Mouse (Mus musculus) liver, embryonic 12.5 days (tissue): ENCODE data around the gene Akap2. TPM values are rescaled to one million over a fixed set of nuclear protein-coding genes. Genes with fewer than 3 reads are reported as not detected.

Experiments used
- ATAC-seq: fragments of 200-750 bp; cut with Nextera tagmentation; 2 replicates; pipeline ENCODE4 v1.8.0; 2017; ENCODE audit warnings: moderate number of reproducible peaks, mild to moderate bottlenecking, moderate library complexity
- H3K27ac ChIP-seq: fragments of 300-500 bp; sonication (generic); 2 replicates; pipeline ENCODE4 v1.5.1; 2016; ENCODE audit warnings: mild to moderate bottlenecking
- H3K27me3 ChIP-seq: fragments of 300-500 bp; sonication (generic); replicated peaks from 2 replicates; pipeline ENCODE4 v1.6.1; 2016; ENCODE audit warnings: mild to moderate bottlenecking, moderate library complexity
- H3K36me3 ChIP-seq: fragments of 300-500 bp; sonication (generic); 2 replicates; pipeline ENCODE4 v1.6.1; 2016; ENCODE audit warnings: mild to moderate bottlenecking, moderate library complexity
- H3K4me1 ChIP-seq: fragments of 300-500 bp; sonication (generic); 2 replicates; pipeline ENCODE4 v1.6.1; 2016
- H3K4me2 ChIP-seq: fragments of 300-500 bp; sonication (generic); 2 replicates; pipeline ENCODE4 v1.6.1; 2016; ENCODE audit warnings: mild to moderate bottlenecking, moderate library complexity
- H3K4me3 ChIP-seq: fragments of 300-500 bp; sonication (generic); 2 replicates; pipeline ENCODE4 v1.5.1; 2016; ENCODE audit warnings: mild to moderate bottlenecking, moderate library complexity
- H3K9ac ChIP-seq: fragments of 300-500 bp; sonication (generic); 2 replicates; pipeline ENCODE4 v1.6.1; 2016; ENCODE audit warnings: mild to moderate bottlenecking, moderate library complexity
- H3K9me3 ChIP-seq: fragments of 300-500 bp; sonication (generic); replicated peaks from 2 replicates; pipeline ENCODE4 v1.6.1; 2016; ENCODE audit warnings: mild to moderate bottlenecking, moderate library complexity
- WGBS: fragments of 180-500 bp; shearing (Covaris S2); methylation state at CpG from one replicate; pipeline ENCODE4 v1.1.7; 2016; ENCODE audit not compliant: insufficient replicate concordance; 5-methylcytosine and 5-hydroxymethylcytosine counted together
- polyA plus RNA-seq: library from polyadenylated mRNA; unstranded; fragments of >200 nt; fragmentation: Nextera tagmentation; extraction: Ambion mirVana; gene quantifications from 2 replicates; pipeline ENCODE4 v1.2.1, GENCODE M21; 2016

Gene Akap2
- 1.7 and 2.5 TPM in 2 replicates for polyA plus RNA-seq

GRCm38 (mm10) chr4:57717354-57717753 is at the start of gene Akap2:
TSS of gene Akap2 (plus strand) at chr4:57717657.
- Histone ChIP-seq H3K4me3 (no peak within 1 kb of the TSS), H3K9ac (no peak within 1 kb of the TSS), H3K27ac (no peak within 1 kb of the TSS), H3K27me3 (no peaks in the 10 kb centered on the region), H3K36me3 (no peaks in the 10 kb centered on the region), H3K4me1 (no peaks in the 10 kb centered on the region), H3K4me2 (no peak within 1 kb of the TSS), H3K9me3 (no peaks in the 10 kb centered on the region)
- no peak for ATAC-seq
- WGBS = 77% methylated on average over 9 of the region's 9 CpGs

- Histone ChIP-seq H3K4me1 (peaks cover 11% of the 10 kb centered on the region; the same call in 1 of the 2 replicates), H3K4me2 (no peak overlapping the region), H3K4me3 (no peak overlapping the region), H3K9ac (no peak overlapping the region), H3K27me3 (peaks cover 2% of the 10 kb centered on the region; the same call in 1 of the 2 replicates), H3K27ac (no peak overlapping the region), H3K36me3 (no peaks in the 10 kb centered on the region), H3K9me3 (no peaks in the 10 kb centered on the region)
- WGBS = 46% methylated on average over 7 of the region's 7 CpGs
- ATAC-seq = no peak
Observed at GRCm38 (mm10) chr4:57670813-57671469, 46.5 kb upstream of the Akap2 start.

DNA sequence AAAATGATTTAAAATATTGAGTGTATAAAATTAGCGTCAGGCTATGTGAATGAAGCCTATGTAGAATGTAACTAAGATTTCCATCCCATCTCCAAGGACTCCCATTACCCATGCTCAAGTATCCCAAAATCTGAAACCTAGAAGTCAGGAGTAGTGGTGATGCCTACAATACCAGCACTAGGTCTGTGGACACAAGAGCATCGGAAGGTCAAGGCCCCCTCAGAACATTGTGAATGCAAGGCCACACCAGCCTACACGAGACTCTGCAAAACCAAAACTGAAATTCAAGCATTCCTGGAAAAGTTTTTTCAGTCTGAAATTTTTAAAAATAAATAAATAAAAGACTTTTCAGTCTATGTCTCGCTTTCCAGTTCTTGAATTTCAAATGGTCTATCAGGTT is 44.9 kb upstream of the Akap2 start:
- Histone ChIP-seq H3K4me2 (no peak overlapping the region), H3K36me3 (no peaks in the 10 kb centered on the region), H3K9me3 (no peaks in the 10 kb centered on the region), H3K27ac (no peak overlapping the region), H3K4me3 (no peak overlapping the region), H3K9ac (no peak overlapping the region), H3K27me3 (no peaks in the 10 kb centered on the region; the same call in 1 of the 2 replicates), H3K4me1 (peaks cover 11% of the 10 kb centered on the region; the same call in 1 of the 2 replicates)
- 67% methylated on average over 4 of the region's 4 CpGs for WGBS
- ATAC-seq = no peak

GRCm38 (mm10) chr4:57672996-57673906 is 44.2 kb upstream of the Akap2 start:
- ATAC-seq = no peak
- Histone ChIP-seq H3K4me1 (peaks cover 11% of the 10 kb centered on the region; the same call in 1 of the 2 replicates), H3K36me3 (no peaks in the 10 kb centered on the region), H3K9ac (no peak overlapping the region), H3K27me3 (no peaks in the 10 kb centered on the region; the same call in 1 of the 2 replicates), H3K4me3 (no peak overlapping the region), H3K4me2 (peak overlapping the region; percentile 45), H3K27ac (no peak overlapping the region), H3K9me3 (no peaks in the 10 kb centered on the region)
- WGBS = 9% methylated on average over 12 of the region's 12 CpGs

DNA sequence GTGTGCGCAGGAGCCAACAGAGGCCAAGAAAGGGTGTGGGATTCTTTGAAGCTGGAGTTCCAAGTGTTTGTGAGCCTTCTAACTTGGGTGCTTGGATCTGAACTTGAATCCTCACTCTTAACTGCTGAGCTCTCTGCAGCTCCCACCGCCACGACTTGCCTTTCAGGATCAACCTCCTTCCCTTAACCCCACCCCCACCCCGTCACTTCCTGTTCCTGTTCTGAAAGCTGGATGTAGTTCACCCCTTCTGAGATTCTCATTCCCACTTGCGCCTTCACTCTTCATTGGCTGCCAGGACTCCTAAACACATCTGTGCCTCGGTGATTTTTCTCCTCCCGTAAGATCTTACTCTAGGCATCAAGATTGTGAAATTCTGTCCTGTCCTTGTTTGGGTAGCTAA is 43.1 kb upstream of the Akap2 start:
- H3K27ac ChIP-seq = no peak overlapping the region
- H3K9me3 ChIP-seq = no peaks in the 10 kb centered on the region
- no peaks in the 10 kb centered on the region for H3K36me3 ChIP-seq
- no peak overlapping the region for H3K4me2 ChIP-seq
- H3K4me3 ChIP-seq = no peak overlapping the region
- no peaks in the 10 kb centered on the region; the same call in 1 of the 2 replicates for H3K27me3 ChIP-seq
- H3K4me1 ChIP-seq = peaks cover 11% of the 10 kb centered on the region; the same call in 1 of the 2 replicates
- ATAC-seq = no peak
- H3K9ac ChIP-seq = no peak overlapping the region
- 47% methylated on average over 7 of the region's 7 CpGs for WGBS

GRCm38 (mm10) chr4:57675387-57675786 is 42.1 kb upstream of the Akap2 start:
- Histone ChIP-seq H3K4me1 (peaks cover 11% of the 10 kb centered on the region; the same call in 1 of the 2 replicates), H3K9ac (no peak overlapping the region), H3K27me3 (no peaks in the 10 kb centered on the region; the same call in 1 of the 2 replicates), H3K4me2 (peak overlapping the region; percentile 50), H3K27ac (no peak overlapping the region), H3K36me3 (no peaks in the 10 kb centered on the region), H3K4me3 (peak overlapping the region; percentile 19; the same call in 1 of the 2 replicates), H3K9me3 (no peaks in the 10 kb centered on the region)
- ATAC-seq = peak; percentile 52; the same call in 1 of the 2 replicates
- under 1% methylated on average over 13 of the region's 13 CpGs for WGBS

GRCm38 (mm10) chr4:57677916-57678315 is 39.5 kb upstream of the Akap2 start:
- Histone ChIP-seq H3K9ac (no peak overlapping the region), H3K36me3 (no peaks in the 10 kb centered on the region), H3K4me2 (no peak overlapping the region), H3K4me3 (no peak overlapping the region), H3K9me3 (no peaks in the 10 kb centered on the region), H3K4me1 (peaks cover 11% of the 10 kb centered on the region; the same call in 1 of the 2 replicates), H3K27me3 (no peaks in the 10 kb centered on the region; the same call in 1 of the 2 replicates), H3K27ac (no peak overlapping the region)
- WGBS = 64% methylated on average over 12 of the region's 12 CpGs
- no peak for ATAC-seq

DNA sequence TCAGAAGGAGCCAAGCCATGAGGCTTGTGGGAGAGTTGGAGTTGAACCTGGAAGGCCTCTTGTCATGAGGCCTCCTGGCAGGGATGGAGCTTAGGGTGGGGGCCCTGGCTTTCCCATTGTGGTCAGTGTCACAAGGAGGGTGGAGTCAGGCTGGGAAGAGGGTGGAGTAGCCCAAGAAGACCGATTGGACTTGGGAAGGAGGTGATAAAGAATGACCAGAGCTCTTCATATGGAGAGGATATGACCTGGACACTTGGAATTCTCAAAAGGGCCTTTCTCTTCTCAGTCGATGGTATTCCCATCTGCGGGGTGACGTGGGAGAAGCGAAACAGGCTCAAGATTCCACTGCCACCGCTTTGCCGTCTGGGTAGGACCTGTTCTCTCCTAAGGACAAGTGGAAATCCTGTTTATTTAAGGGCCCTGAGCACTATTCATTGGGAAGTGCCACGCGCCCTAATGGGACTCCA is 38.4 kb upstream of the Akap2 start:
- H3K4me2 ChIP-seq = no peak overlapping the region
- no peak overlapping the region for H3K9ac ChIP-seq
- ATAC-seq = no peak
- 73% methylated on average over 9 of the region's 9 CpGs for WGBS
- H3K27me3 ChIP-seq = no peaks in the 10 kb centered on the region
- peaks cover 8% of the 10 kb centered on the region; the same call in 1 of the 2 replicates for H3K4me1 ChIP-seq
- H3K27ac ChIP-seq = no peak overlapping the region
- H3K36me3 ChIP-seq = no peaks in the 10 kb centered on the region
- H3K9me3 ChIP-seq = no peaks in the 10 kb centered on the region
- H3K4me3 ChIP-seq = no peak overlapping the region

DNA sequence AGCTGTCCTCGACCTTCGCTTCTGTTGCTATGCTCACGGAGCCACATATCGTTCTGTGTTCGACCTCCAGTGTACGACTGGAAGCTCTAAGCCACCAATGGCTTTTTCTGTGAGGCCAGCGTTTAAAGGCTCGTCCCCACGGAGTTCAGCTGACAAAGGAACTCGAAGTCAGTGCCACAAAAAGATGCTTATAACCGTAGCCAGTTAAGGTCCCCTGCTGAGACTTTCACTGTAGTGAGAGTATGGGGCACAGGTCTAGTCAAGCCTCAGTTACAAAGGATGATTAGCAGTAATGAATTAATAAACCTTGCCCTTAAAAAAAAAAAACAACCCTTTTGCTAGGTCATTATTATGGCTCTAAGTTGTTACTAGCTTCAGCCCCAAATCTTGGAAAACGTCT is 37.3 kb upstream of the Akap2 start:
- Histone ChIP-seq H3K4me3 (no peak overlapping the region), H3K4me1 (no peaks in the 10 kb centered on the region), H3K27ac (no peak overlapping the region), H3K27me3 (no peaks in the 10 kb centered on the region), H3K4me2 (no peak overlapping the region), H3K9me3 (no peaks in the 10 kb centered on the region), H3K36me3 (no peaks in the 10 kb centered on the region), H3K9ac (no peak overlapping the region)
- ATAC-seq = no peak
- WGBS = 71% methylated on average over 12 of the region's 12 CpGs

DNA sequence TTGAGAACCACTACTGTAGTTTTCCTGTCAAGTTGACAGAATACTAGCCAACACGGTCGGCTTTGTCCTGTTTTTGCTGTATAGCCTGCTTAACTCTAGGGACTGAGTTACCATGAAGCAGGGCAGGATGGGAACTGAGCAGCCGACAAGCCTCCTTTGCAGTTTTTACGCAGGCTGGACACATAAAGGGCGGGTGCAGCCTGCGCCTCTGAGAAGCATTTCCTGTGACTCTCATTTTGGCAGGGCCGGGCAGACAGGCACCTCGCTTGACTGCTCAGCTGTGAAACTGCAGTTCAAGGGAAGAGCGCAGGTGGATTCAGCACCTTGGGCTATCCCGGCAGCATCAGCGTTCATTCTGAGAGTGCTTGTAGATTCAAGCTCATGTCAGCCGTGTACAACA is 35.9 kb upstream of the Akap2 start:
- WGBS = 56% methylated on average over 12 of the region's 12 CpGs
- Histone ChIP-seq H3K4me3 (no peak overlapping the region), H3K27ac (no peak overlapping the region), H3K4me1 (no peaks in the 10 kb centered on the region), H3K9me3 (no peaks in the 10 kb centered on the region), H3K9ac (no peak overlapping the region), H3K36me3 (no peaks in the 10 kb centered on the region), H3K4me2 (no peak overlapping the region), H3K27me3 (no peaks in the 10 kb centered on the region)
- no peak for ATAC-seq

DNA sequence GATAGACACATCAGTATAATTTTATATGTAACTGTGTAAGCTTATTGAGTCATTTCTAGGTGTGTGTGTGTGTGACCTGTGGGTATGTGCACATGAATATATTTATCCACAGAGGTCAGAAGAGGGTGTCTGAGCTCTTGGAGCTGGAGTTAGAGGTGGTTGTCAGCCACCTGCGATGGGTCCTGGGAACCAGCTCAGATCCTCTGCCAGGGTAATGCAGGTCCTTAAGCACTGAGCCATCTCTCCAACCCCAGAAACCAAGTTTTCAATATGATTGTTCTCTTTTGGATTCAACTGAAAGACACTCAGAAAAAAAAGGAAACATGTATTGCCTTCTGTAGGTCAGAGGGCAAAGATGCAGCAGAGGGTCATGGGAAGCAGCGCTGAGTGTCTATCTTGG is 35.1 kb upstream of the Akap2 start:
- H3K9ac ChIP-seq = no peak overlapping the region
- H3K9me3 ChIP-seq = no peaks in the 10 kb centered on the region
- ATAC-seq = no peak
- no peak overlapping the region for H3K27ac ChIP-seq
- 86% methylated on average over 2 of the region's 2 CpGs for WGBS
- no peaks in the 10 kb centered on the region for H3K36me3 ChIP-seq
- H3K4me2 ChIP-seq = no peak overlapping the region
- H3K4me1 ChIP-seq = no peaks in the 10 kb centered on the region
- no peak overlapping the region for H3K4me3 ChIP-seq
- H3K27me3 ChIP-seq = no peaks in the 10 kb centered on the region

GRCm38 (mm10) chr4:57682944-57683343 is 34.5 kb upstream of the Akap2 start:
- H3K27me3 ChIP-seq = no peaks in the 10 kb centered on the region
- no peak overlapping the region for H3K4me3 ChIP-seq
- no peak overlapping the region for H3K27ac ChIP-seq
- 76% methylated on average over 11 of the region's 11 CpGs for WGBS
- H3K36me3 ChIP-seq = no peaks in the 10 kb centered on the region
- no peak overlapping the region for H3K9ac ChIP-seq
- no peak for ATAC-seq
- no peaks in the 10 kb centered on the region for H3K4me1 ChIP-seq
- H3K9me3 ChIP-seq = no peaks in the 10 kb centered on the region
- H3K4me2 ChIP-seq = no peak overlapping the region
